Mouse (Mus musculus): Measurements from ENCODE around the gene Hyls1. TPM values are rescaled to one million over a fixed set of nuclear protein-coding genes. Genes with fewer than 3 reads are reported as not detected.

Gene Hyls1
- polyA plus RNA-seq, 1 experiment from 2014 or later: 14.2 TPM

- Histone ChIP-seq H3K36me3 (no peaks in the 10 kb centered on the region), H3K27me3 (replicated peaks) (no peaks in the 10 kb centered on the region), H3K27ac (no peak overlapping the region), H3K9me3 (no peaks in the 10 kb centered on the region), H3K4me3 (replicated peaks) (no peak overlapping the region), H3K4me2 (replicated peaks) (no peak overlapping the region), H3K9ac (no peak overlapping the region), H3K4me1 (replicated peaks) (0 out of 2 replicates have a peak, but pooled peaks cover 7% of the 10 kb centered on the region)
- peak; percentile 78 for ATAC-seq
- 7% methylated on average over 6 of the region's 6 CpGs for WGBS
Observed at GRCm38 (mm10) chr9:35541488-35541887, 28.7 kb downstream of the Hyls1 start.

- ATAC-seq: peak; percentile 46; the same call in 1 of the 2 replicates
- H3K27me3 ChIP-seq (replicated peaks): no peaks in the 10 kb centered on the region
- no peaks in the 10 kb centered on the region for H3K36me3 ChIP-seq
- no peak overlapping the region for H3K27ac ChIP-seq
- H3K4me3 ChIP-seq (replicated peaks): no peak overlapping the region
- H3K4me1 ChIP-seq (replicated peaks): 0 out of 2 replicates have a peak, but pooled peaks cover 7% of the 10 kb centered on the region
- no peak overlapping the region; the same call in 1 of the 2 replicates for H3K9ac ChIP-seq
- H3K9me3 ChIP-seq: no peaks in the 10 kb centered on the region
- WGBS: 89% methylated on average over 5 of the region's 5 CpGs
- H3K4me2 ChIP-seq (replicated peaks): no peak overlapping the region
Observed at GRCm38 (mm10) chr9:35541024-35541423, 29.2 kb downstream of the Hyls1 start.

GRCm38 (mm10) chr9:35539001-35539750 lies 31.0 kb downstream of the Hyls1 start:
- H3K4me2 ChIP-seq (replicated peaks): no peak overlapping the region
- H3K27me3 ChIP-seq (replicated peaks): no peaks in the 10 kb centered on the region
- H3K4me3 ChIP-seq (replicated peaks): no peak overlapping the region
- no peak overlapping the region for H3K9ac ChIP-seq
- no peak overlapping the region for H3K27ac ChIP-seq
- H3K9me3 ChIP-seq: no peaks in the 10 kb centered on the region
- peaks cover 11% of the 10 kb centered on the region; the same call in 1 of the 2 replicates for H3K4me1 ChIP-seq (replicated peaks)
- no peaks in the 10 kb centered on the region for H3K36me3 ChIP-seq
- 69% methylated on average over 13 of the region's 13 CpGs for WGBS
- ATAC-seq: no peak

- Histone ChIP-seq H3K4me2 (replicated peaks) (no peak overlapping the region), H3K9me3 (no peaks in the 10 kb centered on the region), H3K4me1 (replicated peaks) (peaks cover 11% of the 10 kb centered on the region; the same call in 1 of the 2 replicates), H3K36me3 (no peaks in the 10 kb centered on the region), H3K27ac (no peak overlapping the region), H3K9ac (no peak overlapping the region), H3K4me3 (replicated peaks) (no peak overlapping the region), H3K27me3 (replicated peaks) (no peaks in the 10 kb centered on the region)
- no peak for ATAC-seq
- 78% methylated on average over 4 of the region's 4 CpGs for WGBS
Observed at GRCm38 (mm10) chr9:35535876-35536275, 34.3 kb downstream of the Hyls1 start.

- no peak overlapping the region for H3K4me2 ChIP-seq (replicated peaks)
- 6% methylated on average over 2 of the region's 2 CpGs for WGBS
- ATAC-seq: peak; percentile 89
- H3K4me3 ChIP-seq (replicated peaks): no peak overlapping the region
- H3K4me1 ChIP-seq (replicated peaks): peaks cover 11% of the 10 kb centered on the region; the same call in 1 of the 2 replicates
- H3K9me3 ChIP-seq: no peaks in the 10 kb centered on the region
- H3K9ac ChIP-seq: no peak overlapping the region
- H3K36me3 ChIP-seq: no peaks in the 10 kb centered on the region
- H3K27me3 ChIP-seq (replicated peaks): no peaks in the 10 kb centered on the region
- no peak overlapping the region for H3K27ac ChIP-seq
Observed at GRCm38 (mm10) chr9:35535110-35535509, 35.1 kb downstream of the Hyls1 start.

- Histone ChIP-seq H3K4me2 (replicated peaks) (no peak overlapping the region), H3K9ac (no peak overlapping the region), H3K27me3 (replicated peaks) (no peaks in the 10 kb centered on the region), H3K4me1 (replicated peaks) (peaks cover 7% of the 10 kb centered on the region; the same call in 1 of the 2 replicates), H3K36me3 (no peaks in the 10 kb centered on the region), H3K9me3 (no peaks in the 10 kb centered on the region), H3K4me3 (replicated peaks) (no peak overlapping the region), H3K27ac (no peak overlapping the region)
- 54% methylated on average over 9 of the region's 9 CpGs for WGBS
- ATAC-seq: no peak
Observed at GRCm38 (mm10) chr9:35533266-35533665, 36.9 kb downstream of the Hyls1 start.

GRCm38 (mm10) chr9:35529796-35530195 lies 40.4 kb downstream of the Hyls1 start:
- Histone ChIP-seq H3K27me3 (replicated peaks) (no peaks in the 10 kb centered on the region), H3K4me2 (replicated peaks) (no peak overlapping the region), H3K9me3 (no peaks in the 10 kb centered on the region), H3K9ac (no peak overlapping the region), H3K27ac (peak overlapping the region; percentile 44; the same call in 1 of the 2 replicates), H3K4me3 (replicated peaks) (no peak overlapping the region), H3K36me3 (no peaks in the 10 kb centered on the region), H3K4me1 (replicated peaks) (no peaks in the 10 kb centered on the region)
- WGBS: 29% methylated on average over 1 of the region's 1 CpGs
- ATAC-seq: no peak

- H3K9ac ChIP-seq: no peak overlapping the region
- 65% methylated on average over 3 of the region's 3 CpGs for WGBS
- H3K27ac ChIP-seq: no peak overlapping the region
Observed at GRCm38 (mm10) chr9:35529141-35529540, 41.1 kb downstream of the Hyls1 start.

GRCm38 (mm10) chr9:35523941-35524411 lies 46.2 kb downstream of the Hyls1 start:
- H3K27ac ChIP-seq: peak overlapping the region; percentile 56
- peak; percentile 48 for ATAC-seq
- WGBS: 16% methylated on average over 7 of the region's 7 CpGs

More at GRCm38 (mm10) chr9:35529141-35529540, 41.1 kb downstream of the Hyls1 start:
- H3K4me1 ChIP-seq (replicated peaks): 0 out of 2 replicates have a peak, but pooled peaks cover 2% of the 10 kb centered on the region
- no peak overlapping the region for H3K4me3 ChIP-seq (replicated peaks)
- H3K4me2 ChIP-seq (replicated peaks): no peak overlapping the region
- ATAC-seq: no peak
- no peaks in the 10 kb centered on the region for H3K27me3 ChIP-seq (replicated peaks)
- no peaks in the 10 kb centered on the region for H3K9me3 ChIP-seq
- no peaks in the 10 kb centered on the region for H3K36me3 ChIP-seq

GRCm38 (mm10) chr9:35523541-35523940 lies 46.7 kb downstream of the Hyls1 start:
- 36% methylated on average over 5 of the region's 5 CpGs for WGBS
- peak overlapping the region; percentile 56; the same call in 1 of the 2 replicates for H3K27ac ChIP-seq
- no peak overlapping the region for H3K4me3 ChIP-seq (replicated peaks)
- H3K4me2 ChIP-seq (replicated peaks): no peak overlapping the region
- no peak overlapping the region for H3K9ac ChIP-seq
- ATAC-seq: peak; percentile 60
- peaks cover 19% of the 10 kb centered on the region for H3K4me1 ChIP-seq (replicated peaks)
- H3K9me3 ChIP-seq: no peaks in the 10 kb centered on the region
- H3K27me3 ChIP-seq (replicated peaks): no peaks in the 10 kb centered on the region
- H3K36me3 ChIP-seq: no peaks in the 10 kb centered on the region

More at GRCm38 (mm10) chr9:35523941-35524411, 46.2 kb downstream of the Hyls1 start:
- no peaks in the 10 kb centered on the region for H3K9me3 ChIP-seq
- H3K9ac ChIP-seq: no peak overlapping the region
- no peaks in the 10 kb centered on the region for H3K36me3 ChIP-seq
- H3K4me2 ChIP-seq (replicated peaks): no peak overlapping the region
- peaks cover 19% of the 10 kb centered on the region for H3K4me1 ChIP-seq (replicated peaks)
- no peaks in the 10 kb centered on the region for H3K27me3 ChIP-seq (replicated peaks)
- H3K4me3 ChIP-seq (replicated peaks): no peak overlapping the region

- H3K27ac ChIP-seq: peak overlapping the region; percentile 24; the same call in 1 of the 2 replicates
- 86% methylated on average over 1 of the region's 1 CpGs for WGBS
Observed at GRCm38 (mm10) chr9:35522821-35523515, 47.2 kb downstream of the Hyls1 start.

GRCm38 (mm10) chr9:35522241-35522640 lies 48.0 kb downstream of the Hyls1 start:
- Histone ChIP-seq H3K9me3 (no peaks in the 10 kb centered on the region), H3K4me1 (replicated peaks) (peaks cover 19% of the 10 kb centered on the region), H3K27ac (0 out of 2 replicates have a peak overlapping the region, but pooled peaks have one; percentile 24), H3K4me3 (replicated peaks) (no peak overlapping the region), H3K27me3 (replicated peaks) (no peaks in the 10 kb centered on the region), H3K36me3 (no peaks in the 10 kb centered on the region), H3K4me2 (replicated peaks) (no peak overlapping the region), H3K9ac (no peak overlapping the region)
- ATAC-seq: no peak
- WGBS: 70% methylated on average over 2 of the region's 2 CpGs

More at GRCm38 (mm10) chr9:35522821-35523515, 47.2 kb downstream of the Hyls1 start:
- Histone ChIP-seq H3K27me3 (replicated peaks) (no peaks in the 10 kb centered on the region), H3K9me3 (no peaks in the 10 kb centered on the region), H3K4me2 (replicated peaks) (no peak overlapping the region), H3K9ac (no peak overlapping the region), H3K36me3 (no peaks in the 10 kb centered on the region), H3K4me1 (replicated peaks) (peaks cover 19% of the 10 kb centered on the region), H3K4me3 (replicated peaks) (no peak overlapping the region)
- ATAC-seq: no peak

Data from intestine, embryonic 15.5 days (tissue).